Mouse (Mus musculus) ES-Bruce4 (cell line): ENCODE data around the gene Krtap1-3.

Source experiments
- CTCF ChIP-seq: IDR thresholded peaks from one replicate; pipeline ENCODE4 v1.8.1; 2011; ENCODE audit warnings: low read depth, low read length
- EP300 ChIP-seq: IDR thresholded peaks from 2 replicates; pipeline ENCODE4 v1.6.1; 2011; ENCODE audit warnings: low read depth, low read length; ENCODE audit not compliant: insufficient read depth

DNA sequence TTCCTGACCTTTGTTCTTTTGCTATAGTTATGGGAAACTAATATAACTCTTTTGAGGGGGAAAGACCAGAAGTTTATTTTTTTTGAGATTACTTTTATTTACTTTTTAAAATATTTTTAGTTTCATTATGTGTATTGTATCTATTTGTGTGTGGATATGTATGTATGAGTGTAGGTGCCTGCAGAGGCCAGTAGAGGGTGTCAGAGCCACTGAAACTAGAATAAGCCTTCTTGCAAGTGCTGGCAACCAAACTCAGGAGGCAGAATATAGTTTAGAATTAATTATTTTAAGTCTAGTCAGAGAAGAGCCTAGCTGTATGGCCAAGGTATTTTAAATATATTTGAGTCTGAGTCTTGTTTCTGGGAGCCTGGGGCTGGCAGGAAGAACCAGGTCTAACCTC, 43.2 kb downstream of the Krtap1-3 start:
- TF ChIP-seq EP300: no peak
- no peak for TF ChIP-seq CTCF
